Mouse (Mus musculus) bone marrow, adult 2 months (tissue): Measurements from ENCODE around the gene Mast4.

Experiments used
- CTCF ChIP-seq: fragments of 200-500 bp; IDR thresholded peaks from 2 replicates; pipeline ENCODE4 v1.5.1; 2011; ENCODE audit warnings: low read length, control low read depth; ENCODE audit not compliant: control insufficient read depth, insufficient read depth
- POLR2A ChIP-seq: fragments of 200-500 bp; IDR thresholded peaks from 2 replicates; pipeline ENCODE4 v1.6.1; 2011; ENCODE audit warnings: low read depth, mild to moderate bottlenecking, control low read depth, low read length, borderline replicate concordance; ENCODE audit not compliant: control insufficient read depth

DNA sequence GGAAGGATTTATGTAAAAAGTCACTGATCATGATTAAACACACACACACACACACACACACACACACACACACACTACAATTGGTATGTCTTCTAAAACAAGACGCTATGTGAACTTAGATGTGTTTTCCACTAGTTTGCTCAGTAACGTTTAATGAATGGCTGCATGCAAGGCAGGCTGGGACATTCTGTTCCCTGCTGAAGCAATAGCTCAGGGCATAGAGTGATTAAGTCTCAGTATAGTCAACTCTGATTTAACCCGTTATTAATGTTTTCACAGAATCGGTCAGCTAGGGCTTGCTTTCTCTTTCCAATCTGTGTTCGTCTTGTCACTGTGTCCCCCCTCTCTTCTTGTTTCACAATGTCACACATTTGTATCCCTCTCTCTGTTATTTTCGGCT is 558.8 kb downstream of the Mast4 start:
- TF ChIP-seq CTCF (no peak), POLR2A (no peak)
